Mouse (Mus musculus): Measurements from ENCODE around the gene Btnl9.
"Not testable (repeated sequence)": the region's sequence is repeated elsewhere in the genome, so short reads cannot be mapped to it uniquely, and the experiment has no call there.

Btnl9 gene

GRCm38 (mm10) chr11:49186955-49187488 is at the start of gene Btnl9:
Gene Btnl9, minus strand, starts transcription at chr11:49187159.
- DNase-seq: no peak

DNA sequence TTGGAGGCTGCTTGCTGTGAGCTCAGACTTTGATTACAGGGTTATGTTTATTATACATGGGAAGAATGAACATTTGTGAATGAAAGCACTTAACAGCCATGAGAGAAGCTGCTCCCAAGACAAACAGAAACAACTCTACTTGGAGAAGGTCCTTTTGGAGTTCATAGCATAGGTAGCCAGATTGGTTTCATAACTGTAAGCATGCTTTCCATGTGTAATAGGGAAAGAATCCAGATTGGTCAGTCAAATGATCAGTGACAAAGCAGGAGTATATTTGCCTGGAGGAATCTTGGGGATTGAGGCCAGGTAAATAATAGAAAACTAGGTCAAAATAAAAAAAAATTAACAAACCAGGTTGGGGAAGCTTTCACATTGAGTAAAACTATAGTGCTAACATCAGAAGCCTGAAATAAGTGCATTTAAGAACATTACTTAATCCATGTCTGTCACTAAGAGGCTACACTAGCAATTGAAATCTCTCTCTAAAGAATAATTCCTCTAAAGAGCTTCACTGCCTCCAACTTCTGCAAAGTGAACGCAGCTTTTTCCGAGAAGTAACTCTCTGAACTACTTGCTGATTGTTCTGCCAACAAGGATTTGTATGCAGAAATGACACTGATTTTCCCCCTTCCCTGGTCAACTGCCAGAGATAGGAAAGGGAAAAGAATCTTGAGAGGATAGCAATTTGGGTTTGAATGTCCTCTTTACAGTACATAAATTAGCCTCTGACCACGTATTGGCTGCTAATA is 48.7 kb upstream of the Btnl9 start:
- DNase-seq: no peak

DNA sequence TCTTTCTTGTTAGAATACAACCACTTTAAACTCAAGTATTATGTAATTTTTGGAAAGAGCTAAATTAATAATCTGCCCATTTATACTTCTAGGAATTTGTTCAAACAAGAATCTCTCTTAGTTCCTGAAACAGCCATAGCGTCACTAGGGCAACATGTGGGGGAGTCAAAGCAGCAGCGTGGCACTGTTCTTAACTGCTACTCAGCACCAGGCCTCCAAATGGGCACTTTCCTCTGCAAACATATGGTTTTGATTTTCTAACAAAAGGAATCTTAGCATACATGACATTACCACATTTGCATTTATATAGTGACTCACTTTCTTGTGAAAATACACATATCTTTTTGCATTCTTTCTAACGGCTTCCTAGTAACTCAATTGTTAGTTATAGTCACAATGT is 45.8 kb upstream of the Btnl9 start:
- no peak for DNase-seq

DNA sequence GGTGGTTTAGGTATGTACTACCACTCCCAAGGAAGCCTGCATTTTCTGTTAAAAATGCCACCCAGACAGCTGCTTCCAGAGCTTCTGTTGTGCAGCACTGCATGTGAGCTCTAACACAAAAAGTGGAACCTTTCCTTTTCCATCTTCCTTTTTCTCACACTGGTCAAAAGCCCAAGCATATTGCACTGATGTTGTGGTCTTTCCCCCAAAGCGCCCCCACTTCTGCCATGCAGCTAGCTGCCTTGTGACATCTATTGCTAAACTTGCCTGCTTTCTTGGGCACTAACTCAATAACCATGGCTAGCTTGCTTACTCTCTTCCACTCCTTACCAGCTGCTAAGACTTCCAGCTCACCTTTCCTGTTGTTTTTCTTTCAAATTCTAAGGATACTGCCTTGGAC is 37.5 kb upstream of the Btnl9 start:
- DNase-seq: no peak

GRCm38 (mm10) chr11:49219271-49219670 is 32.3 kb upstream of the Btnl9 start:
- no peak for DNase-seq

GRCm38 (mm10) chr11:49213505-49213904 is 26.5 kb upstream of the Btnl9 start:
- no peak for DNase-seq

DNA sequence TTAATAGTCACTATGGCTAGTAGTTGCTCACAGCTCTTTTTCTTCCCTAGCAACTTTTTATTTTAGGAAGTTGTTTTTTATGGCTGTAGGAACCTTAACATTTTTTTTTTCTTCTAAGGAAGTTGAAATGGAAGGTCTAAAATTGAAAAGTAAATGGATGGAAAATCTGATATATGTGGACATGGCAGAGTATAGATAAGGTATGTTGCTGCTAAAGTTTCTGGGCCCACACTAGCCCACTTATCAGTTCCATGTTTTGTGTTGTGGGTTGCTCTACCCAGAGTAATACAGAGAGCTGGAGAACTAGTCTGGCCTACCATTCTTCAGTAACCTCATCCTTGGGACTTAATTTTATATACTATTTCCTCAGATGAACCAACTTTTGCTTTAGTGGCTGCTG is 25.6 kb upstream of the Btnl9 start:
- no peak for DNase-seq

DNA sequence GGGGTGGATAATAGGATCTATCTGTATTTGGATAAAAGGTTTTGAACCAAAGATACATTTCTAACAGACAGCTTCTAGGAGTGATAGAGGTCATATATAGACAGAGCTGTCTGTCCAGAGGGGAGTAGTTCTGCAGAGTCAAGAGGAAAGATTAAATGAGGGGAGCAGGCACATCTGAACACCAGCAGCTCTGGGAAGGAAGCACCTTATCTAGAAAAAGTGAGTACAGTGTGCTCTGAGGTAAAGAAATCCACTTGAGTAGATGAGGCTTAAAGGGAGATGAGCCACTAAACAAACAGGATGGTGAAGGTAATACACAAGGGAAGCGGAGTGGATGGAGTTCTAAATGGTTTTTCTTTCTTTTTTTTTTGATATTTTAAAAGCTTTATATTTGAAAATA is 20.5 kb upstream of the Btnl9 start:
- no peak for DNase-seq

DNA sequence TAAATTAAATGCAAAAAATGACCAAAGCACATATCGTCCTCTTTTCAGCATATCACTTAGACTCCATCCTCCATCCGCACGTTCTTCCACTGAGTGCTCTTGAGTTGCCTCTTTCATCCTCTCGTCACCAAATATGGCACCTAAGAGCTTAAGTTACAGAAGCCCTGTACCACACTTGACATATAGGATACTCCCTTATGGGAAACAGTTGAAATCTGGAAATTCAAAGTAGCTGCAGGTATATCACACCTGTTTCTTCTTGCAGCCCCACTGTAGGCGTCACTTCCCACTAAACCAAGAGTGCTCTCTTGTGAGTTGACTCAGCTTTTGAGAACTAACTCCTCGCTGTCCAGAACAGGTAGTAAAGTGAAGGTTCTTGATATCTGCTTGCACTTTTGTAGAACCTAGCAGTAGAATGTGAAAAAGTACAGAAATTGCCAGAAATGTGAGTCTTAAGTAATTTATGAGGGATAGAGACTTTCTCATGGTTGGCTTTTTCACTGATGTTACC is 18.2 kb upstream of the Btnl9 start:
- DNase-seq: no peak

DNA sequence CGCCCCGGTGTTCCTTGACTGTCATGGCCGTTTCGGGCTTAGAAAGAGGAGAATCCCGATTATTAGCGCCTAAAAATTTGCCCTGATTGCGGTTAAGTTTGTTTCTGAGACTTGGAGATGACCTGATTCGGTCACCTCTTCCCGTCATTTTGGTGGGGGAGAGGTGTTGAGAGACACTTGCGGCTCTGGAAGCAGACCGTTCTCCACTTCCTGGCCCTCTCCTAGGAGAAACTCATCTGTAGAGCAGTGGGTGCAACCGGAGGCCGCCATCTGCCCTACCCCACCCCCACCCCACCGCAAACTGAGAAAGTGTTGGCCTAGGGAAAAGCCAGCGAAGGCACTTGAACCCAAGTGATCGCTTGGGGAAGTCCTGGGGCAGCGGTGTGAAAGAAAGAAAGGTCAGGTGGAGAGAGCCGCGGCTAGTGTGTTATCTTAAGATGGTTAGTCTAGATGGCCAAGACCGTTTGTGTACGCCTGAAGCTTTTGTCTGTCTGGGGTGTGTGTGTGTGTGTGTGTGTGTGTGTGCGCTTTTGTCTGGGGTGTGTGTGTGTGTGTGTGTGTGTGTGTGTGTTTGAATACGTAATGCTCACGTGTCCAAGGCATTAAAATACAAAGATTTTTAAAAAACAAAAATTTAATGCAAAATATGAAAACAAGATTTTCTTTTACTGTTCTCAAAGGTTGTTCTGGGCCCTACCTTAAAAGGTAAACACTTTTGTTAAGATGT is 17.0 kb upstream of the Btnl9 start:
- DNase-seq: peak; percentile 55 to 60

DNA sequence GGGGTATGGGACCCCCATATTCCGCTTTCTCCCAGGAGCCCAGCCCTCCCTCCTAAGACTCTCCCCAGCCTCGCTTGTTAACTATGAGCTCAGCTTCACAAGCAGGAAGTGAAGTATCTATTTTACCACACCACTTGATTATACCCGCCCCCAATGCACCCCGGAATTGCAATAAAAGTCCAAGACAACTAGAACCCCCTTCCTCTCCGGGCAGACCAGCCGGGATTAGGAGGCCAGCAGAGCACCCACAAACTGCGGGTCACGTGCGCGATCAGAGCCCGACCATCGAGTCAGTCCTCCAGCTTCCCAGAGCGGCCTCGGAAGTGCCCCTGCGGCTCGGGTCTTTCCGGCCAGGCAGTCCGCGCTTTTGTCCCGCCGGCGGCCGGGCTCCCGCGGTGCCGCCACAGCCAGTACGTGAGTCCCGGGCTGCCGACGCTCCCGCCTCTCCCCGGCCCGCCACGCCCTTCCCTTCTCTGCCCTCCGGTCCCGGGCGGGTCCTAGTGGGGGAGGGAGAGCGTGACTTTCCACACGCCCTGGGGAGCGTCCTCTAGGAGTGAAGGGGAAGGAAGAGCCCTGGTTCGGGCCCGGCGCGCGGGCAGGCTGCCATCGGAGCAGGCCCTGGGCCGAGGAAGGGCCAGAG is 16.3 kb upstream of the Btnl9 start, which contains the start of gene Zfp62:
Zfp62 (plus strand) TSS at position 164 of the 640 bp plus-strand sequence.
- DNase-seq: peak; percentile 94 to 96

- DNase-seq: peak; percentile 26 to 48
These were observed 15.6 kb upstream of the Btnl9 start for GRCm38 (mm10) chr11:49202523-49203061.

DNA sequence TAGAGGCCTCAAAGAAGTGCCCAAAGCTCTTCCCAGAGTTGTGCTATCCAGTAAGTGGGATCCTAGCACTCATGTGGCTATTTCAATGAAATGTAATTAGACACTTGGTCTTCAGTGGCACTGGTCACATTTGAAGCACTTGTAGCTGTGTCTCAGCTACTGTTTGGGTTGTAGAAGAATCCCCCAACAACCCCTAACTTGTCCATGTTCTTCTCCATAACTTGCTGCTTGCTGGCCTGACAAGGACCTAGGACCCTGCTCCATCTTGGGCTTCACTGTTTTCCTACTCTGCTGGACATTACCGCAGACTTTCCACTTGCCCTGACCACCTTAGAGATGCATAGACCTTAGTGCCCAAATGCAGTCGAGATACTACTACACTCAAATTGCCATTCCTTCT is 15.1 kb upstream of the Btnl9 start:
- no peak for DNase-seq

- no peak for DNase-seq
These were observed 14.2 kb upstream of the Btnl9 start for GRCm38 (mm10) chr11:49201142-49201541.

DNA sequence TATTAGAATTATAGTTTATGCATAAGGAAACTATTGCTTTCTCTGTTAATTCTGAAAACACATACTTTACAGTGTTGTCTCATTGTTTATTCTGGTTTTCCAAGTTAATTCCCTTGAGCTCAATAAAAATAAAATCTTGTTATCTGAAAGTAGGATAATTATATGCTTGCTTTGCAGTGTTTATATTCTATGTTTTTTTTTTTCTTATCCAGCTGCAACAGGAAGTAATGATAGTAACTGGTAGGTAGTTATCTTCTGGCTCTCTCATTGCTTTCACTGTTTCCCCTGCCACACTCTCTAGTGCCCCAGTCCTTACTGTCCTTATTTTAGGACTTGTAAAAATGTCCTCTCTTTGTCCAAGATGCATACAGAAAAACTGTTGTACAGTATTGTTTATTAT is 13.7 kb upstream of the Btnl9 start:
- no peak for DNase-seq

- DNase-seq: no peak
These were observed 8.9 kb upstream of the Btnl9 start for GRCm38 (mm10) chr11:49195819-49196322.

- not testable (repeated sequence) for DNase-seq
These were observed 7.8 kb upstream of the Btnl9 start for GRCm38 (mm10) chr11:49194771-49195170.

GRCm38 (mm10) chr11:49191083-49191482 is 4.1 kb upstream of the Btnl9 start:
- DNase-seq: no peak

- DNase-seq: peak; percentile 83 to 84
These were observed 2.8 kb upstream of the Btnl9 start for GRCm38 (mm10) chr11:49189737-49190136.

GRCm38 (mm10) chr11:49187701-49188100 is 742 bp upstream of the Btnl9 start:
- DNase-seq: no peak

DNA sequence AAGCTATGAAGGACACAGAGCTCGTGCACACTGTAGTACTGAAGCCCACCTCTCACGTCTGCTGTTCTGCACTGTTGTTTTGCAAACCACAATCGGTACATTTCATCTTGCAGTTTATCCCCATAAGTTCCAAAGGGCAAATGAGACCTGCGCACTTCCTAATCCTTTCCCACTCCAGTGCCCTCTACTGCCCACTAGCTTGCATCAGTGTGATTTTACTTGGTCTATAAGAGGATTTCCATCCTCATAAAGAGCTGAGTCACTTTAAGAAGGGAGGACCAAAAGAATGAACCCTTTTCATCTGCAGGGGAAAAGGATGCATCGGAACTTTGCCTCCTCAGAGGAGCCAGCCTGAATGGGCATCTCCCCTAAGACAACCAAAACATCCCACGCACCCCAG is 507 bp downstream of the Btnl9 start:
- no peak for DNase-seq

- DNase-seq: no peak
These were observed 3.8 kb downstream of the Btnl9 start for GRCm38 (mm10) chr11:49183172-49183571.
